Mouse (Mus musculus) intestine, postnatal 0 days (tissue): Measurements from ENCODE around the gene Rspo3. TPM values are rescaled to one million over a fixed set of nuclear protein-coding genes. Genes with fewer than 3 reads are reported as not detected.

Experiments
- ATAC-seq: fragments of 200-750 bp; cut with Nextera tagmentation; 2 replicates; pipeline ENCODE4 v1.8.0; 2017; ENCODE audit warnings: mild to moderate bottlenecking, moderate TSS enrichment, moderate library complexity
- H3K27ac ChIP-seq: fragments of 300-500 bp; sonication (generic); 2 replicates; pipeline ENCODE4 v1.5.1; 2014; ENCODE audit warnings: mild to moderate bottlenecking, low read depth, low read length, moderate library complexity
- H3K27me3 ChIP-seq: fragments of 300-500 bp; sonication (generic); replicated peaks from 2 replicates; pipeline ENCODE4 v1.6.1; 2014; ENCODE audit warnings: low read length, mixed read lengths; ENCODE audit not compliant: control insufficient read depth, insufficient read depth
- H3K36me3 ChIP-seq: fragments of 300-500 bp; sonication (generic); 2 replicates; pipeline ENCODE4 v1.6.1; 2014; ENCODE audit warnings: mild to moderate bottlenecking, moderate library complexity; ENCODE audit not compliant: control insufficient read depth, insufficient read depth
- H3K4me1 ChIP-seq: fragments of 300-500 bp; sonication (generic); replicated peaks from 2 replicates; pipeline ENCODE4 v1.6.1; 2014; ENCODE audit warnings: antibody characterized with exemption, low read length, mixed read lengths; ENCODE audit not compliant: control insufficient read depth, insufficient read depth
- H3K4me2 ChIP-seq: fragments of 300-500 bp; sonication (generic); replicated peaks from 2 replicates; pipeline ENCODE4 v1.6.1; 2014; ENCODE audit warnings: low read depth, mild to moderate bottlenecking, moderate library complexity
- H3K4me3 ChIP-seq: fragments of 300-500 bp; sonication (generic); 2 replicates; pipeline ENCODE4 v1.5.1; 2014; ENCODE audit warnings: low read depth, low read length
- H3K9ac ChIP-seq: fragments of 300-500 bp; sonication (generic); 2 replicates; pipeline ENCODE4 v1.6.1; 2014; ENCODE audit warnings: mild to moderate bottlenecking, low read depth, low read length
- H3K9me3 ChIP-seq: fragments of 300-500 bp; sonication (generic); 2 replicates; pipeline ENCODE4 v1.6.1; 2016; ENCODE audit warnings: mixed run types; ENCODE audit not compliant: control insufficient read depth
- CTCF ChIP-seq: sonication (generic); IDR thresholded peaks from 2 replicates; pipeline ENCODE4 v1.5.1; 2016; ENCODE audit warnings: low read depth, mild to moderate bottlenecking, control low read depth, antibody characterized with exemption, moderate library complexity
- WGBS: fragments of 180-500 bp; shearing (Covaris S2); extraction: QIAGEN DNeasy Blood & Tissue Kit; methylation state at CpG from one replicate; pipeline ENCODE4 v1.1.7; 2014; 5-methylcytosine and 5-hydroxymethylcytosine counted together
- polyA plus RNA-seq: library from polyadenylated mRNA; unstranded; fragments of >200 nt; fragmentation: Nextera tagmentation; extraction: Ambion mirVana; gene quantifications from 2 replicates; pipeline ENCODE4 v1.2.1, GENCODE M21; 2015

Gene Rspo3
- 4.7 and 6.2 TPM in 2 replicates for polyA plus RNA-seq

GRCm38 (mm10) chr10:29535546-29536260 is at the start of gene Rspo3:
TSS of gene Rspo3 (minus strand) at chr10:29535867.
- ATAC-seq = peak; percentile 56
- H3K36me3 ChIP-seq = no peaks in the 10 kb centered on the region
- peaks cover 26% of the 10 kb centered on the region; the same call in 1 of the 2 replicates for H3K27me3 ChIP-seq
- under 1% methylated on average over 43 of the region's 44 CpGs for WGBS
- peak; percentile 20 for TF ChIP-seq CTCF
- peak within 1 kb of the TSS; percentile 69 for H3K4me3 ChIP-seq
- H3K27ac ChIP-seq = no peak within 1 kb of the TSS
- H3K9ac ChIP-seq = no peak within 1 kb of the TSS; the same call in 1 of the 2 replicates
- H3K9me3 ChIP-seq = no peaks in the 10 kb centered on the region
- H3K4me1 ChIP-seq = no peaks in the 10 kb centered on the region
- H3K4me2 ChIP-seq = peak within 1 kb of the TSS; percentile 95

- Histone ChIP-seq H3K9me3 (no peaks in the 10 kb centered on the region), H3K4me2 (no peak overlapping the region), H3K36me3 (no peaks in the 10 kb centered on the region), H3K9ac (no peak overlapping the region), H3K27me3 (no peaks in the 10 kb centered on the region), H3K4me3 (no peak overlapping the region), H3K27ac (no peak overlapping the region), H3K4me1 (no peaks in the 10 kb centered on the region)
- no peak for TF ChIP-seq CTCF
- ATAC-seq = no peak
- 64% methylated on average over 3 of the region's 3 CpGs for WGBS
Measured at GRCm38 (mm10) chr10:29581940-29582339, 46.3 kb upstream of the Rspo3 start.

GRCm38 (mm10) chr10:29581476-29581875 is 45.8 kb upstream of the Rspo3 start:
- no peak for TF ChIP-seq CTCF
- WGBS = 75% methylated on average over 3 of the region's 3 CpGs
- Histone ChIP-seq H3K4me3 (no peak overlapping the region), H3K27ac (no peak overlapping the region), H3K9me3 (no peaks in the 10 kb centered on the region), H3K4me2 (no peak overlapping the region), H3K36me3 (no peaks in the 10 kb centered on the region), H3K4me1 (no peaks in the 10 kb centered on the region), H3K27me3 (no peaks in the 10 kb centered on the region), H3K9ac (no peak overlapping the region)
- ATAC-seq = no peak

GRCm38 (mm10) chr10:29555983-29556382 is 20.3 kb upstream of the Rspo3 start:
- H3K27ac ChIP-seq = no peak overlapping the region
- no peak for ATAC-seq
- no peak overlapping the region for H3K4me3 ChIP-seq
- no peaks in the 10 kb centered on the region for H3K4me1 ChIP-seq
- no peak overlapping the region for H3K9ac ChIP-seq
- peak; percentile 34 for TF ChIP-seq CTCF
- WGBS = 47% methylated on average over 2 of the region's 2 CpGs
- H3K9me3 ChIP-seq = no peaks in the 10 kb centered on the region
- no peaks in the 10 kb centered on the region for H3K27me3 ChIP-seq
- no peak overlapping the region for H3K4me2 ChIP-seq
- no peaks in the 10 kb centered on the region for H3K36me3 ChIP-seq

- Histone ChIP-seq H3K4me2 (no peak overlapping the region), H3K9ac (no peak overlapping the region), H3K9me3 (no peaks in the 10 kb centered on the region), H3K27me3 (no peaks in the 10 kb centered on the region), H3K36me3 (no peaks in the 10 kb centered on the region), H3K27ac (no peak overlapping the region), H3K4me1 (no peaks in the 10 kb centered on the region), H3K4me3 (no peak overlapping the region)
- no peak for ATAC-seq
- TF ChIP-seq CTCF = no peak
- 41% methylated on average over 2 of the region's 2 CpGs for WGBS
Measured at GRCm38 (mm10) chr10:29554365-29554764, 18.7 kb upstream of the Rspo3 start.

GRCm38 (mm10) chr10:29542982-29543381 is 7.3 kb upstream of the Rspo3 start:
- Histone ChIP-seq H3K27me3 (no peaks in the 10 kb centered on the region), H3K27ac (no peak overlapping the region), H3K4me2 (no peak overlapping the region), H3K4me3 (no peak overlapping the region), H3K9me3 (no peaks in the 10 kb centered on the region), H3K36me3 (no peaks in the 10 kb centered on the region), H3K9ac (no peak overlapping the region), H3K4me1 (no peaks in the 10 kb centered on the region)
- ATAC-seq = no peak
- no peak for TF ChIP-seq CTCF
- 90% methylated on average over 3 of the region's 3 CpGs for WGBS
